Mouse (Mus musculus) erythroblast, embryonic 14.5 days (primary cell): ENCODE measurements around the gene Tenm4. TPM values are rescaled to one million over a fixed set of nuclear protein-coding genes. Genes with fewer than 3 reads are reported as not detected.

Experiments used
- H3K27me3 ChIP-seq: 2 replicates; pipeline ENCODE4 v1.6.1; 2012; ENCODE audit warnings: inconsistent platforms; ENCODE audit not compliant: control insufficient read depth
- H3K36me3 ChIP-seq: 2 replicates; pipeline ENCODE4 v1.6.1; 2012; ENCODE audit warnings: mild to moderate bottlenecking, inconsistent platforms; ENCODE audit not compliant: control insufficient read depth
- H3K4me1 ChIP-seq: 2 replicates; pipeline ENCODE4 v1.6.1; 2012; ENCODE audit warnings: inconsistent platforms; ENCODE audit not compliant: control insufficient read depth
- H3K4me3 ChIP-seq: replicated peaks from 2 replicates; pipeline ENCODE3; 2012; ENCODE audit warnings: moderate library complexity, mild to moderate bottlenecking, inconsistent platforms
- H3K9me3 ChIP-seq: 2 replicates; pipeline ENCODE4 v1.6.1; 2012; ENCODE audit warnings: low read length, inconsistent platforms, mixed read lengths; ENCODE audit not compliant: control insufficient read depth
- GATA1 ChIP-seq: IDR thresholded peaks from 2 replicates; pipeline ENCODE4 v1.6.1; 2012; ENCODE audit warnings: low read length, inconsistent platforms, mixed read lengths
- TAL1 ChIP-seq: IDR thresholded peaks from 3 replicates; pipeline ENCODE4 v1.6.1; 2012; ENCODE audit warnings: low read length, inconsistent platforms, mixed read lengths
- polyA plus RNA-seq: library from polyadenylated mRNA; stranded (reverse); fragments of >175 nt; gene quantifications from 2 replicates; pipeline ENCODE4 v1.2.3, GENCODE M21; 2012

The Tenm4 gene
- polyA plus RNA-seq, 1 experiment = not detected

GRCm38 (mm10) chr7:96228562-96229268 lies 57.7 kb downstream of the Tenm4 start:
- Histone ChIP-seq H3K4me1 (no peaks in the 10 kb centered on the region), H3K9me3 (no peaks in the 10 kb centered on the region), H3K27me3 (no peaks in the 10 kb centered on the region), H3K4me3 (no peak overlapping the region), H3K36me3 (no peaks in the 10 kb centered on the region)
- TF ChIP-seq GATA1 = no peak
- no peak for TF ChIP-seq TAL1

- Histone ChIP-seq H3K27me3 (no peaks in the 10 kb centered on the region), H3K9me3 (no peaks in the 10 kb centered on the region), H3K4me3 (no peak overlapping the region), H3K4me1 (no peaks in the 10 kb centered on the region), H3K36me3 (no peaks in the 10 kb centered on the region)
- TF ChIP-seq TAL1 (no peak), GATA1 (no peak)
Observed at GRCm38 (mm10) chr7:96230006-96230719, 59.1 kb downstream of the Tenm4 start.

- TF ChIP-seq TAL1 = no peak
- TF ChIP-seq GATA1 = no peak
Observed at GRCm38 (mm10) chr7:96230720-96231241, 59.7 kb downstream of the Tenm4 start.

GRCm38 (mm10) chr7:96235847-96236246 lies 64.8 kb downstream of the Tenm4 start:
- TF ChIP-seq TAL1 = no peak
- TF ChIP-seq GATA1 = no peak
- H3K4me3 ChIP-seq = no peak overlapping the region
- H3K27me3 ChIP-seq = no peaks in the 10 kb centered on the region
- no peaks in the 10 kb centered on the region for H3K9me3 ChIP-seq
- H3K36me3 ChIP-seq = no peaks in the 10 kb centered on the region
- no peaks in the 10 kb centered on the region for H3K4me1 ChIP-seq

More at GRCm38 (mm10) chr7:96230720-96231241, 59.7 kb downstream of the Tenm4 start:
- no peaks in the 10 kb centered on the region for H3K4me1 ChIP-seq
- no peak overlapping the region for H3K4me3 ChIP-seq
- H3K36me3 ChIP-seq = no peaks in the 10 kb centered on the region
- H3K27me3 ChIP-seq = no peaks in the 10 kb centered on the region
- no peaks in the 10 kb centered on the region for H3K9me3 ChIP-seq

- H3K27me3 ChIP-seq = no peaks in the 10 kb centered on the region
- H3K36me3 ChIP-seq = no peaks in the 10 kb centered on the region
- H3K4me3 ChIP-seq = no peak overlapping the region
- no peaks in the 10 kb centered on the region for H3K4me1 ChIP-seq
- H3K9me3 ChIP-seq = no peaks in the 10 kb centered on the region; the same call in 1 of the 2 replicates
- TF ChIP-seq TAL1 (no peak), GATA1 (no peak)
Observed at GRCm38 (mm10) chr7:96240661-96241060, 69.6 kb downstream of the Tenm4 start.

GRCm38 (mm10) chr7:96242328-96243185 lies 71.5 kb downstream of the Tenm4 start:
- Histone ChIP-seq H3K27me3 (no peaks in the 10 kb centered on the region), H3K4me3 (no peak overlapping the region), H3K4me1 (no peaks in the 10 kb centered on the region), H3K36me3 (no peaks in the 10 kb centered on the region), H3K9me3 (peaks cover under 1% of the 10 kb centered on the region; the same call in 1 of the 2 replicates)
- TF ChIP-seq TAL1 = no peak
- no peak for TF ChIP-seq GATA1

- Histone ChIP-seq H3K36me3 (no peaks in the 10 kb centered on the region), H3K27me3 (no peaks in the 10 kb centered on the region), H3K9me3 (peaks cover 7% of the 10 kb centered on the region), H3K4me1 (no peaks in the 10 kb centered on the region), H3K4me3 (no peak overlapping the region)
- TF ChIP-seq TAL1 (no peak), GATA1 (no peak)
Observed at GRCm38 (mm10) chr7:96244796-96245195, 73.8 kb downstream of the Tenm4 start.

- Histone ChIP-seq H3K27me3 (no peaks in the 10 kb centered on the region), H3K9me3 (no peaks in the 10 kb centered on the region), H3K4me3 (no peak overlapping the region), H3K4me1 (no peaks in the 10 kb centered on the region), H3K36me3 (no peaks in the 10 kb centered on the region)
- TF ChIP-seq TAL1 (no peak), GATA1 (no peak)
Observed at GRCm38 (mm10) chr7:96259630-96260029, 88.6 kb downstream of the Tenm4 start.
